Mouse (Mus musculus) MEL (cell line): ENCODE results near the gene Fam19a3.

Experiments
- BHLHE40 ChIP-seq: IDR thresholded peaks from 2 replicates; pipeline ENCODE4 v1.6.1; 2012; ENCODE audit warnings: low read depth, mild to moderate bottlenecking, inconsistent platforms, low read length, improper control_type of control experiment, borderline replicate concordance
- CTCF ChIP-seq, 3 experiments: IDR thresholded peaks in 2 of 3; conservative IDR thresholded peaks in 1 of 3; 2 replicates each; pipeline ENCODE4 v1.5.1; 2011 to 2012; ENCODE audit warnings: low read length in 3 of 3, low read depth in 2 of 3, mild to moderate bottlenecking in 2 of 3, improper control_type of control experiment in 1 of 3, inconsistent platforms in 1 of 3, mixed read lengths in 1 of 3, moderate library complexity in 1 of 3; ENCODE audit not compliant: control insufficient read depth in 1 of 3, insufficient read depth in 1 of 3, poor library complexity in 1 of 3, severe bottlenecking in 1 of 3
- ELF1 ChIP-seq: IDR thresholded peaks from 2 replicates; pipeline ENCODE4 v1.6.1; 2014; ENCODE audit warnings: low read depth, mild to moderate bottlenecking, inconsistent platforms, low read length, improper control_type of control experiment, moderate library complexity
- GATA1 ChIP-seq: IDR thresholded peaks from 2 replicates; pipeline ENCODE4 v1.6.1; 2011; ENCODE audit warnings: low read depth, low read length, improper control_type of control experiment
- POLR2A ChIP-seq, 2 experiments: IDR thresholded peaks; 2 replicates each; pipeline ENCODE4 v1.6.1; 2011 to 2012; ENCODE audit warnings: low read length in 2 of 2, mild to moderate bottlenecking in 2 of 2, control low read depth in 1 of 2, improper control_type of control experiment in 1 of 2, low read depth in 1 of 2, moderate library complexity in 1 of 2; ENCODE audit not compliant: control insufficient read depth in 1 of 2, insufficient read depth in 1 of 2, poor library complexity in 1 of 2
- SMC3 ChIP-seq: IDR thresholded peaks from 2 replicates; pipeline ENCODE4 v1.6.1; 2011; ENCODE audit warnings: low read depth, low read length, improper control_type of control experiment
- USF1 ChIP-seq: IDR thresholded peaks from 2 replicates; pipeline ENCODE4 v1.6.1; 2014; ENCODE audit warnings: low read depth, mild to moderate bottlenecking, inconsistent platforms, low read length, improper control_type of control experiment, moderate library complexity
- USF2 ChIP-seq, 2 experiments: IDR thresholded peaks; 2 replicates each; pipeline ENCODE4 v1.6.1; 2011 to 2012; ENCODE audit warnings: improper control_type of control experiment in 2 of 2, low read length in 2 of 2, borderline replicate concordance in 1 of 2, inconsistent platforms in 1 of 2, low read depth in 1 of 2, mild to moderate bottlenecking in 1 of 2; ENCODE audit not compliant: insufficient read depth in 1 of 2
- ZMIZ1 ChIP-seq: IDR thresholded peaks from 2 replicates; pipeline ENCODE4 v1.6.1; 2012; ENCODE audit warnings: low read depth, mild to moderate bottlenecking, inconsistent platforms, low read length, improper control_type of control experiment, moderate library complexity
- ZNF384 ChIP-seq: IDR thresholded peaks from 2 replicates; pipeline ENCODE4 v1.6.1; 2012; ENCODE audit warnings: low read depth, mild to moderate bottlenecking, inconsistent platforms, low read length, improper control_type of control experiment

GRCm38 (mm10) chr3:104782061-104782681 lies 531 bp upstream of the Fam19a3 start:
- TF ChIP-seq CTCF (IDR thresholded peaks at IDR 0.05 in 2 of 3, conservative IDR thresholded peaks at IDR 0.05 in 1 of 3; ENCODE audit: control insufficient read depth in 1 of 3, insufficient read depth in 1 of 3, low read depth in 2 of 3, low read length in 3 of 3, poor library complexity in 1 of 3, severe bottlenecking in 1 of 3) (no peak), BHLHE40 (no peak), USF1 (no peak), GATA1 (no peak), SMC3 (no peak), ZNF384 (no peak), POLR2A (IDR thresholded peaks at IDR 0.05; ENCODE audit: control insufficient read depth in 1 of 2, insufficient read depth in 1 of 2, low read depth in 1 of 2, low read length in 2 of 2, poor library complexity in 1 of 2) (no peak), USF2 (IDR thresholded peaks at IDR 0.05; ENCODE audit: borderline replicate concordance in 1 of 2, insufficient read depth in 1 of 2, low read depth in 1 of 2, low read length in 2 of 2) (no peak), ELF1 (no peak), ZMIZ1 (no peak)
